Mouse (Mus musculus): Measurements from ENCODE around the gene Vwa3b.

GRCm38 (mm10) chr1:37053691-37054090 lies 27.3 kb downstream of the Vwa3b start:
- TF ChIP-seq CTCF (IDR thresholded peaks at IDR 0.05; ENCODE audit: extremely low read depth, insufficient read length, insufficient replicate concordance, low read depth, low read length) (no peak), POLR2A (IDR thresholded peaks at IDR 0.05; ENCODE audit: low read depth, low read length) (no peak)
